Mouse (Mus musculus) C2C12 (cell line): Measurements from ENCODE around the gene Actr3.

Experiments used
- CEBPB ChIP-seq: IDR thresholded peaks from one replicate; pipeline ENCODE4 v1.6.1; 2011; ENCODE audit warnings: low read depth, mild to moderate bottlenecking, control low read depth, moderate library complexity
- CTCF ChIP-seq: IDR thresholded peaks from one replicate; pipeline ENCODE4 v1.5.1; 2011; ENCODE audit not compliant: control insufficient read depth, insufficient read depth, insufficient read length
- FOSL1 ChIP-seq: IDR thresholded peaks from one replicate; pipeline ENCODE4 v1.8.0; 2011; ENCODE audit warnings: mild to moderate bottlenecking, low read length; ENCODE audit not compliant: poor library complexity, insufficient read depth, severe bottlenecking
- MYOD1 ChIP-seq: IDR thresholded peaks from one replicate; pipeline ENCODE4 v1.6.1; 2011; ENCODE audit warnings: low read depth; ENCODE audit not compliant: control insufficient read depth, insufficient read length

DNA sequence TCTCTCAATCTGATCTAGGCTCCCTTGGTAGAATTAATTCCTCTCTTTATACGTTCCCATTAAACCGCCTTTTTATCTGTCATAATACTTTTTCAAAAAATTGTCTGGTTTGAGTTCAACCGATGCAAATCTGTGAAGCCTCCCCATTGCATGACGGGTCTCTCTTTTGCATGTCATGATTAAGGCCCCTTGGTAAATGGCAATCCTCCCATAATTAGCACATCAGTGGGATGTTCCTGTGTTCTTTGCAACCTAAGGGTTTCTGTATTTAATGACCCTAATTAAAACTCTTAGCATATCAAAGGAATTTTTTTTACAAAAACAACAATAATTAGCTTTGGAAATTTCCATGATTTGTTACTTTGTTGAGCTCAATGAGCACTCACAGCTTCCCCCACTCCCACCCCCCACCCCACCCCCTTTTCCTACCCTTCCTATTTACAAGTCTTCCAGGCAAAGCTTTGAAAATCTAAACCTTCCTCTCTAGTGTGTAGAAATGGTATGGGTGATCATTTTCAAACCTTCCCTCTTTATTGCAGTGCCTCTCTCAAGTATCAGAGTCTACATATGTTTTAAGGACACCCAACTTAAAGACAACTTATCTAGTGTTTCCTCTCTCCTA, 84.0 kb downstream of the Actr3 start:
- TF ChIP-seq CTCF (no peak), FOSL1 (no peak), MYOD1 (no peak), CEBPB (no peak)
